Mouse (Mus musculus) activated CD4-positive, CD25-positive, alpha-beta regulatory T cell, adult 9 weeks (primary cell): ENCODE measurements around the gene Gk5. TPM values are rescaled to one million over a fixed set of nuclear protein-coding genes. Genes with fewer than 3 reads are reported as not detected.

Experiments
- polyA plus RNA-seq: library from polyadenylated mRNA; unstranded; fragments of 100-300 nt; shearing (Covaris generic); gene quantifications from one replicate; pipeline ENCODE4 v1.2.1, GENCODE M21; 2017

Gene Gk5
- polyA plus RNA-seq = 1.1 TPM

GRCm38 (mm10) chr9:96118861-96119772, at the start of gene Gk5:
TSS of gene Gk5 (plus strand) at chr9:96119362.

GRCm38 (mm10) chr9:96195885-96196622, 76.9 kb downstream of the Gk5 start, which contains the start of gene Tfdp2:
TSS of gene Tfdp2 (plus strand) at chr9:96196275.

Other genes with a start within 250 kb of the Gk5 start
- 65.2 TPM for gene Xrn1, start 164.6 kb upstream of the Gk5 start, polyA plus RNA-seq
- gene Tfdp2, start 76.9 kb downstream of the Gk5 start, polyA plus RNA-seq = 8.4 TPM
- gene Atp1b3, start 245.1 kb downstream of the Gk5 start, polyA plus RNA-seq = 515 TPM